Mouse (Mus musculus): ENCODE measurements at regions not wholly inside any gene's neighbourhood (a gene's known extent, or its start where the extent isn't known, plus 50 kb on each side); places are given as distances from the start of the nearest gene placed in this dataset.
"Not testable (repeated sequence)": the region's sequence is repeated elsewhere in the genome, so short reads cannot be mapped to it uniquely, and the experiment has no call there.

- DNase-seq; intact Hi-C loops (cut with DNase I): not testable (repeated sequence)
Measured at GRCm38 (mm10) chrX:105655591-105655990, 108.5 kb upstream of the Fgf16 start.

GRCm38 (mm10) chrX:105670531-105670930, 93.5 kb upstream of the Fgf16 start:
- DNase-seq = no peak
- intact Hi-C loops (cut with DNase I) = no loop called here

- intact Hi-C loops (cut with DNase I) = no loop called here
- no peak for DNase-seq
Measured at GRCm38 (mm10) chrX:105671247-105671646, 92.8 kb upstream of the Fgf16 start.

GRCm38 (mm10) chrX:105674860-105675259, 89.2 kb upstream of the Fgf16 start:
- no peak for DNase-seq
- intact Hi-C loops (cut with DNase I) = no loop called here

GRCm38 (mm10) chrX:105683678-105684077, 80.4 kb upstream of the Fgf16 start:
- no peak for DNase-seq
- intact Hi-C loops (cut with DNase I) = no loop called here

- intact Hi-C loops (cut with DNase I) = no loop called here
Measured at GRCm38 (mm10) chrX:105684433-105684832, 79.6 kb upstream of the Fgf16 start.

GRCm38 (mm10) chrX:105710676-105711241, 53.3 kb upstream of the Fgf16 start:
- DNase-seq = no peak
- intact Hi-C loops (cut with DNase I) = no loop called here

More at GRCm38 (mm10) chrX:105684433-105684832, 79.6 kb upstream of the Fgf16 start:
- peak; percentile 9 to 36 for DNase-seq

Data from heart, postnatal 14 days (tissue).